Mouse (Mus musculus) hindbrain, postnatal 0 days (tissue): ENCODE measurements around the gene Sumo1. TPM values are rescaled to one million over a fixed set of nuclear protein-coding genes. Genes with fewer than 3 reads are reported as not detected.

Experiments used
- ATAC-seq: fragments of 200-750 bp; cut with Nextera tagmentation; 2 replicates; pipeline ENCODE4 v1.8.0; 2017; ENCODE audit warnings: mild to moderate bottlenecking, moderate TSS enrichment, moderate library complexity
- DNase-seq: peaks from one replicate; pipeline ENCODE4 v3.0.0-alpha.2; 2015; ENCODE audit warnings: low spot score
- H3K27ac ChIP-seq: fragments of 300-500 bp; sonication (generic); 2 replicates; pipeline ENCODE4 v1.5.1; 2014; ENCODE audit warnings: mild to moderate bottlenecking
- H3K27me3 ChIP-seq: fragments of 300-500 bp; sonication (generic); 2 replicates; pipeline ENCODE4 v1.6.1; 2014; ENCODE audit warnings: low read length, mixed read lengths; ENCODE audit not compliant: insufficient read depth
- H3K36me3 ChIP-seq: fragments of 300-500 bp; sonication (generic); 2 replicates; pipeline ENCODE4 v1.6.1; 2014; ENCODE audit warnings: low read length, mixed read lengths; ENCODE audit not compliant: insufficient read depth
- H3K4me1 ChIP-seq: fragments of 300-500 bp; sonication (generic); 2 replicates; pipeline ENCODE4 v1.6.1; 2014; ENCODE audit warnings: antibody characterized with exemption, low read length, mixed read lengths; ENCODE audit not compliant: insufficient read depth
- H3K4me2 ChIP-seq: fragments of 300-500 bp; sonication (generic); 2 replicates; pipeline ENCODE4 v1.6.1; 2014; ENCODE audit warnings: low read depth, mild to moderate bottlenecking, low read length, moderate library complexity, mixed read lengths
- H3K4me3 ChIP-seq: fragments of 300-500 bp; sonication (generic); 2 replicates; pipeline ENCODE4 v1.5.1; 2014; ENCODE audit warnings: low read length
- H3K9ac ChIP-seq: fragments of 300-500 bp; sonication (generic); replicated peaks from 2 replicates; pipeline ENCODE4 v1.6.1; 2014; ENCODE audit warnings: mild to moderate bottlenecking, low read length, moderate library complexity, mixed read lengths
- H3K9me3 ChIP-seq: fragments of 300-500 bp; sonication (generic); 2 replicates; pipeline ENCODE4 v1.6.1; 2016; ENCODE audit warnings: low read length, mixed read lengths
- CTCF ChIP-seq: IDR thresholded peaks from 2 replicates; pipeline ENCODE4 v1.5.1; 2016; ENCODE audit warnings: antibody characterized with exemption, control low read depth, low read depth
- WGBS: fragments of 180-500 bp; shearing (Covaris S2); extraction: QIAGEN DNeasy Blood & Tissue Kit; methylation state at CpG from one replicate; pipeline ENCODE4 v1.1.7; 2014; 5-methylcytosine and 5-hydroxymethylcytosine counted together
- polyA plus RNA-seq: library from polyadenylated mRNA; unstranded; fragments of >200 nt; fragmentation: Nextera tagmentation; extraction: Ambion mirVana; gene quantifications from 2 replicates; pipeline ENCODE4 v1.2.1, GENCODE M21; 2015
- total RNA-seq: library from RNA; depleted of rRNA; stranded (reverse); fragments of >200 nt; gene quantifications from 2 replicates; pipeline ENCODE4 v1.2.3, GENCODE M21; 2014

Sumo1 gene
- total and polyA plus RNA-seq, 2 experiments from 2014 or later = 70.2 to 311 TPM

DNA sequence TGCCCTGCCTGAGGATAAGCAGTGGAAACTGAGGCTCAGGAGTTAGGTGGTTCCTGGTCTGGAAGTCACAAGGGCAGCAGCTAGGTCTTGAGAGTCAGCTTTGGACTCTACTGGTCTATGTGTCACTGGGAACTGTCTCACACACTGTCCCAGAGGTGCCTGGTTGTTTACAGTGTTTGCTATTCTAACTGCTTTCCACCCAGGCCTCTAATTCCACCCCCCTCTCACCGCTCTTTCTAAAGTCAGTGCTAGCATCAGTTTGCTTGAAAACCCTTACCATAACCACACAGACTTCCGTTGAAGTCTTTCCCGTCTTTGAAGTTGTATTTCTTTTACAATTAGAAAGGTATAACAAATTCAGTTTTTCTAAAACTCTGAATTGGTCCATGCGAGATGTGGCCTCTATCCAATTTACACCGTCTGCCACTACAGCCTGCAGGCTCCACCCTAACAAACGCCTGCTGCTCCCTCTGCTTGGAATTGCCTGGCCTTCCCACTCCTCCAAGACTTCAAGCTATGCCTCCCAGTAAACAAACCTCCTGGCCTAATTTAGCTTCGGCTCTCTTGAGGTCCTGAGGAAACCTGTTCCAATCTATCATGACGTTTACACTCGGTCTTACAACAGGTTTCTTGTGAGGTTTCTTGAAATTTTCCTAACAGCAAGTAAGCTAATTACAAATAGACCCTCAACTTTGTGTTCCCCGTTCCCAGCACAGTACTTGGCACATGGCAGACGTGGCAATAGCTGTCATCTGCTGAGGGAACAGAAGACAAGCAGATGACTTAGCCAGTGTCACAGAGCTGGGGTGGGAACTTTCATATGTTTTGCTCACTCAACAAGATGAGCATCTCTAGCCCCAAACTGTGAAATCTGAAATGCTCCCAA is 67.9 kb downstream of the Sumo1 start:
- DNase-seq (peak; percentile 30), ATAC-seq (no peak)
- Histone ChIP-seq H3K9ac (no peak overlapping the region), H3K9me3 (no peaks in the 10 kb centered on the region), H3K4me1 (0 out of 2 replicates have a peak, but pooled peaks cover 2% of the 10 kb centered on the region), H3K4me2 (no peak overlapping the region), H3K4me3 (no peak overlapping the region), H3K27ac (no peak overlapping the region), H3K27me3 (no peaks in the 10 kb centered on the region), H3K36me3 (no peaks in the 10 kb centered on the region)
- TF ChIP-seq CTCF = no peak
- 49% methylated on average over 11 of the region's 11 CpGs for WGBS

DNA sequence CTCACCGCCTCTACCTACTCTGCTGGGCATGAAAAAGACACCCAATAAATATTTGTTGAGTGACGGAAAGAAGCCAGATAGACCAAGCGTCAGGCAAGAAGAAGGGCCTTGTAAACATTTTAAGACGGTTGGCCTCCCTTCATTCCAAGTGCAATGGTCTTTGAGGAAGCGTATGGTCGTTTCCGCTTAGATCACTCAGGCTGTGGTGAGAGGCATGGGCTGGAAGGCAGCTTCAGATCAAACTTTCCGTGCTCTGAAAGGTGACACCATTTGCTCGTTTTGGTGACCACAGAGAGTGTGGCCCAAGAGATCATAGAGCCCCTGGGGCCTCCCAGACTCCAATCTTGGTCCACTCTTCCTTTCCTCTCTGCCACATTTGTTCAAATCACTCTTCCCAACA is 75.0 kb downstream of the Sumo1 start:
- no peak overlapping the region for H3K4me3 ChIP-seq
- no peaks in the 10 kb centered on the region for H3K9me3 ChIP-seq
- H3K9ac ChIP-seq = no peak overlapping the region
- TF ChIP-seq CTCF = no peak
- no peaks in the 10 kb centered on the region for H3K36me3 ChIP-seq
- ATAC-seq (no peak), DNase-seq (no peak)
- no peaks in the 10 kb centered on the region for H3K27me3 ChIP-seq
- H3K4me2 ChIP-seq = no peak overlapping the region
- H3K27ac ChIP-seq = no peak overlapping the region
- no peaks in the 10 kb centered on the region; the same call in 1 of the 2 replicates for H3K4me1 ChIP-seq
- WGBS = 92% methylated on average over 9 of the region's 9 CpGs

GRCm38 (mm10) chr1:59594586-59595266 is 75.9 kb downstream of the Sumo1 start:
- no peaks in the 10 kb centered on the region; the same call in 1 of the 2 replicates for H3K4me1 ChIP-seq
- 89% methylated on average over 11 of the region's 11 CpGs for WGBS
- no peaks in the 10 kb centered on the region for H3K9me3 ChIP-seq
- no peak overlapping the region for H3K4me2 ChIP-seq
- H3K9ac ChIP-seq = no peak overlapping the region
- H3K36me3 ChIP-seq = no peaks in the 10 kb centered on the region
- DNase-seq (no peak), ATAC-seq (no peak)
- no peak overlapping the region for H3K27ac ChIP-seq
- no peak for TF ChIP-seq CTCF
- no peak overlapping the region for H3K4me3 ChIP-seq
- no peaks in the 10 kb centered on the region for H3K27me3 ChIP-seq

DNA sequence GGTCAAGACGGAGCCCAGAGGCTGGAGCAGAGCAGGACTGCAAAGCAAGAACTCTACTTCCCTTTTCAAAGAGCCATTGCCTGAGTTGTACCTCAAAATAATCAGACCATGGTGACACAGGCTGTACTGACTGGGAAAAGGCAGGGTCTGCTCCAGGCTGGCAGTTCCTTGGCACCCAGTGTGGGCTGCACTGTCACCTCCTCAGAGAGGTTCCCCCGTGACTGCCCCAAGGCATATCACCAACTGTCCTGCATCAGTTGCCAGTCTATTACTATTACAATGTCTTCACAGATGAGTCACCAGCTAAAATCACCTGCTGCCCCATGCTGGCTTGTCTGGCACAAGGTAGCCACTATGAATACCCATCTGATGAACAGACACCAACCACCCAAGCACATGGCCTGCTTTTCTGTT is 77.0 kb downstream of the Sumo1 start:
- Histone ChIP-seq H3K4me3 (no peak overlapping the region), H3K27me3 (no peaks in the 10 kb centered on the region), H3K27ac (no peak overlapping the region), H3K4me1 (no peaks in the 10 kb centered on the region; the same call in 1 of the 2 replicates), H3K9ac (no peak overlapping the region), H3K4me2 (no peak overlapping the region), H3K9me3 (no peaks in the 10 kb centered on the region), H3K36me3 (no peaks in the 10 kb centered on the region)
- ATAC-seq = 0 out of 2 replicates have a peak, but pooled peaks have one; percentile 29
- TF ChIP-seq CTCF = no peak
- no peak for DNase-seq
- 64% methylated on average over 2 of the region's 2 CpGs for WGBS

DNA sequence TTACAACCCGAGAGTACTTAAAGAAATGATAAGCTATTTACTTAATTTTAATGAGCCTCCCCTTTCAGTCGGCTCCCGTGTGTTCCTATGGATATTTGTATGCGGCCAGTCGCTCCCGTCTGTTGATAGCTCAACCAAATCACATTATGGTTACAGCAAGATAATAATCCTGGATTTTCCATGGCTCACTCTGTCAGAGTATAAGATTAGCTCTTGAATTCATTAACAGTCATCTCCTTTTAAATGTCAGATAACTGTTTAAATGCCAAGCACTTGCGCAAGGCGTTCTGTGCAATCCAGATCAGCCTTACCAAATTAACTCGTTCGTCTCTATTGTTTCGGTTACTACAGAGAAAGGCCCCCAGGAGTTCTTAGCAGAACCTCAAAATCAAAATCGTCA is 77.8 kb downstream of the Sumo1 start:
- DNase-seq = peak; percentile 17

DNA sequence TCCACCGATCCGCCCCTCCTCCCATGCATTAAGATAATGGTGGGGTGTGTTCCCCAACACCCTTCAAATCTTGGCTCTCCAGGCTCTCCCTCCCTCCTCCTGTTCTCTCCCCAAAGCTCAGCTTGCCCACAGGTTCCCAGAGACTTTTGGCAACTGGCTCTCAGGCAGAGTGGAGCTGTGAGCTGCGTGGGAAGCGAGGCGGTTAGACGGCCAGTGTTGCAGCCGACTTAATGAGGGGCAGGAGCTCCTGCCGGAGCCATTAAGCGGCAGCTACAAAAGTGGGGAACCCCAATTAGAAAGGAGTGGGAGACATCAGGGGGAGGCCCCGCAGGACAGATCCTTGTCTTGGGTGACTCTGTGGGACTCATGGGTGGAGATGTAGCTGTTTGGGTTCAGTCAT is 78.3 kb downstream of the Sumo1 start:
- H3K27me3 ChIP-seq = no peaks in the 10 kb centered on the region
- DNase-seq = no peak
- no peak overlapping the region for H3K9ac ChIP-seq
- H3K4me1 ChIP-seq = no peaks in the 10 kb centered on the region; the same call in 1 of the 2 replicates
- H3K4me2 ChIP-seq = peak overlapping the region; percentile 32
- H3K27ac ChIP-seq = 0 out of 2 replicates have a peak overlapping the region, but pooled peaks have one; percentile 15
- H3K9me3 ChIP-seq = no peaks in the 10 kb centered on the region
- H3K4me3 ChIP-seq = no peak overlapping the region
- TF ChIP-seq CTCF = no peak
- no peaks in the 10 kb centered on the region for H3K36me3 ChIP-seq
- peak; percentile 27; the same call in 1 of the 2 replicates for ATAC-seq
- 9% methylated on average over 10 of the region's 10 CpGs for WGBS

More for the DNA sequence above, 77.8 kb downstream of the Sumo1 start:
- peak overlapping the region; percentile 32 for H3K4me2 ChIP-seq
- no peaks in the 10 kb centered on the region for H3K36me3 ChIP-seq
- H3K9me3 ChIP-seq = no peaks in the 10 kb centered on the region
- WGBS = 14% methylated on average over 12 of the region's 12 CpGs
- no peak overlapping the region for H3K27ac ChIP-seq
- H3K27me3 ChIP-seq = no peaks in the 10 kb centered on the region
- no peak overlapping the region for H3K9ac ChIP-seq
- TF ChIP-seq CTCF = no peak
- H3K4me3 ChIP-seq = no peak overlapping the region
- H3K4me1 ChIP-seq = no peaks in the 10 kb centered on the region; the same call in 1 of the 2 replicates
- ATAC-seq = no peak
